Mouse (Mus musculus) gonadal fat pad, adult 2 months (tissue): ENCODE measurements around the gene Pou3f4. TPM values are rescaled to one million over a fixed set of nuclear protein-coding genes. Genes with fewer than 3 reads are reported as not detected.
"Not testable (repeated sequence)": the region's sequence is repeated elsewhere in the genome, so short reads cannot be mapped to it uniquely, and the experiment has no call there.

Experiments used
- DNase-seq: peaks from one replicate; pipeline ENCODE4 v3.0.0-alpha.2; 2012; ENCODE audit warnings: low read depth
- polyA plus RNA-seq: library from polyadenylated mRNA; depleted of rRNA; stranded (reverse); fragments of >200 nt; gene quantifications from 2 replicates; pipeline ENCODE4 v1.2.3, GENCODE M21; 2012; rRNA removed

Pou3f4 gene
- polyA plus RNA-seq = 0.03 and 0.13 TPM in 2 replicates

- no peak for DNase-seq
Observed at GRCm38 (mm10) chrX:110814151-110814571, at the start of gene Pou3f4. TSS of gene Pou3f4 (plus strand) at chrX:110814280.

DNA sequence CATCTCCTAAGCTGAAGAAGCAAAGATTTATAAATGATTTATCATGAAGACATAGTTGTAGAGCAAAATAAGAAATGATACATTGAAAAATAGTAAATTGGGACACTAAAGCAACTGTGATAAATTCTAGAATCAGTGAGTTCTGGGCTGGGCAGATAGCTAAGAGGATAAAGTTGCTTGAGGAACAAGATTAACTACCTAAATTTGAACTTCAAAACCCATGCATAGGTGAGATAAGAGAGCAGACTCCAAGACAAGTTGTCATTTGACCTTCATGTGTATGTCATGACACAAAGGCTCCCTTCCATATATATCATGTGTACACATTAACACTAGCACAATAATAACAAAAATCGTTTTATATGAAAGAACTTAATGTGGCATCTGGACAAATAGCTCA, 48.1 kb upstream of the Pou3f4 start:
- no peak for DNase-seq

- not testable (repeated sequence) for DNase-seq
Observed at GRCm38 (mm10) chrX:110774807-110775206, 39.3 kb upstream of the Pou3f4 start.

DNA sequence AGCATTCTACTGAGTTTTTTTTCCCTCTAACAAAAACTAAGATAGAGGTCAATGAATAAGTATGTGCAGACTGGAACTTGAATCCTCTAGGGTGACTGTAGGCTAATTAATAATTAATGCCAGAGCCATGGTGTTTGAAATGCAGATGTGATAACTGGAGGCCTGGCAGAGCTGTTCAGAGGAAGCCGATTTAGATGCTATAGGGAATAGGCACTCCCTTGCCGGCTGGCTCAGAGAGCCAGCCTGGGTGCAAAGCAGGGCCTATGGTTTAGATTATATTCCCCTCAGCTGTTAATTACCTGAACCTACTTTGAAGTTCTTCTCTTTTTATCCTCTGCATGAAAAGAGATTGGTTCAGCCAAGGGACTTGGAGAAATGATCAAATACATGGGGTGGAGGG, 11.6 kb upstream of the Pou3f4 start:
- no peak for DNase-seq

DNA sequence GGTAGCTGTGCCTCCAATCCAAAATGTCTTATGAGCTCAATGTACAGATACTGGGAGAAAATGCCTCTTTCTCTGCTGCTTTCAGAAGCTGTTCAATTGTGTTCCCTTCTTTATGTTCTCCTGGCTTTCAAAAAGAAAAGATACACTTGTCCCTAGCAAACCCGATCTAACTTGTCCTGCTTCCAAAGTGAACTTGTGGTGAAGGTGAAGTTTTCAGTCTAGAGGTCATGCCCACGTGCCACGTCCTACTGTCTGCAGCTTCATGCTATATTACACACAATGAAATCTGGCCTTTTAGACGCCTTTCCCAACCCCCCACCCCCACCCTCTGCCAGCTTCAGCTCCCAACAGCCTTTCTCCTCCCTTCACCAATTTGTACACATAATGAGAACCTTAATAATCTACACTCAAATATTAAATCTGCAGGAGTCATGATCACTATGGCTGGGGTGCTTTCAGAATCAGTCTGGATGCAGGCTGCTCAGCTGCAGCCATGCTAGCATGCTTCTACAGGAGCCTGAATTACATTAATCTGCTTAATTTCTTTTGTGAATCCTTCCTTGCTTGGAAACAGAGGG, 4.0 kb upstream of the Pou3f4 start:
- DNase-seq = no peak

DNA sequence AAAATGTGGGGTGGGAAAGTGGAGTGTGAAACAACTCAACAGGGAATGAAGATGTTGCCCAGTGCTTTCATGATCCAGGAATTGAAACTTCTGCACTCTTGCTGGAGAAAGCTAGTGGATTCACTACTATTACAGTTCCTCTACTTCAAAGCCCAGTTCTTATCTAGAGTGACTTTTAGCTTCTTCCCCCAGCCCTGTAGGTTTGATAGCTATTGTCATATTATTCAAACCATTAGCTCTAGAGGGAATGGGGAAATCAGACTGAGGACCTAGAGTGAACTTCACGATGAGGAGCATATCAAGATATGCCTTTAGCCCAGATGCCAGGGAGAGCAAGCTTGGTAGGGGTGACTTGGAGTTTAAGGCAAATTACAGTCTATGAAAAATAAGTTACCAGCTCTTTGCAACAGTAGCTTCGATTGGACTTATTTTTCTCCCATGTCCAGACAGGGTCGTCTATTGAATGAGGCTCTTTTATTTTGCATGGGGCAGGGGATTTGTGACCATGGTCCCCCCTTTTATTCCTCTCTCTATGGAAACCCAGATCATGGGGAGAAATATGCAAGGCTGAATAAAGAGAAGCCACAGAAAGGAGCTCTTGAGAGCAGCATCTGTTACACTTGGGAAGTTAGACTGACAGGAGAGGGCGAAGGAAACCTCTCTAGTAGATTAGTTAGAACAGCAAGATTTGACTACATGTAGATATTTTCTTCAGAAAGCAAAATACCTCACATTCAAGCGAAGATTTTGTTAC, 3.1 kb upstream of the Pou3f4 start:
- no peak for DNase-seq

- no peak for DNase-seq
Observed at GRCm38 (mm10) chrX:110812071-110812470, 2.0 kb upstream of the Pou3f4 start.

- no peak for DNase-seq
Observed at GRCm38 (mm10) chrX:110813401-110813800, 679 bp upstream of the Pou3f4 start.

GRCm38 (mm10) chrX:110814592-110815548, 790 bp downstream of the Pou3f4 start:
- DNase-seq = no peak

- DNase-seq = no peak
Observed at GRCm38 (mm10) chrX:110815549-110815930, 1.5 kb downstream of the Pou3f4 start.

- no peak for DNase-seq
Observed at GRCm38 (mm10) chrX:110816609-110817008, 2.5 kb downstream of the Pou3f4 start.

GRCm38 (mm10) chrX:110817211-110817610, 3.1 kb downstream of the Pou3f4 start:
- DNase-seq = no peak

- DNase-seq = no peak
Observed at GRCm38 (mm10) chrX:110837450-110837849, 23.4 kb downstream of the Pou3f4 start.

DNA sequence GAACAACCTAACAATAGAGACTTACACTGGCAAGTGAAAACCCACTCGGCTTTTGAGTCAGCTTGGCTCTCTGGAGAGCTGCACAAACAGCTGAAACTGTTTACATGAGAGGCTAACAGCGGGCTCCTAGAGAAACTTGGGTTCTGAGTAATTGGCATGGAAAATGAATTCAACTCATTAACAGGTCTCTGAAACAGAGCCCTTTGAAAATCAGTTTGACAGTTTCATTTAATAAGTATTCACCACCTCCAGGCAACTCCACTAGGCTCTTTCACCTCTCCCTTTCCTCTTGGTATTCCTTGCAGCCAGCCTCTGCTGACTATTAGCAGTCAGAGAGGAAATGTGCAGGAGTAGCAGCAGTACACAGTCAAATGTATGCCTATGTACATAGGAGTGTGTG, 37.2 kb downstream of the Pou3f4 start:
- DNase-seq = no peak
